Mouse (Mus musculus): ENCODE results near the gene Mettl26. TPM values are rescaled to one million over a fixed set of nuclear protein-coding genes. Genes with fewer than 3 reads are reported as not detected.

Mettl26 gene
- total and polyA plus RNA-seq, 2 experiments from 2014 or later = 64.8 to 67.3 TPM

- peaks cover 10% of the 10 kb centered on the region for H3K4me1 ChIP-seq (ENCODE audit: insufficient read depth, low read length)
- no peak for DNase-seq (ENCODE audit: low spot score)
- H3K9me3 ChIP-seq (ENCODE audit: low read length) = no peaks in the 10 kb centered on the region
- H3K36me3 ChIP-seq (ENCODE audit: insufficient read depth, low read length) = peaks cover 8% of the 10 kb centered on the region
- H3K27me3 ChIP-seq (ENCODE audit: insufficient read depth, low read length) = no peaks in the 10 kb centered on the region
- peak overlapping the region; percentile 73 for H3K4me3 ChIP-seq (ENCODE audit: low read depth, low read length)
- TF ChIP-seq CTCF (IDR thresholded peaks at IDR 0.05) = no peak
- peak overlapping the region; percentile 77 for H3K9ac ChIP-seq (replicated peaks; ENCODE audit: low read length, poor library complexity, severe bottlenecking)
- H3K4me2 ChIP-seq (ENCODE audit: low read depth, low read length, poor library complexity, severe bottlenecking) = peak overlapping the region; percentile 63
- WGBS = 83% methylated on average over 9 of the region's 9 CpGs
- ATAC-seq (ENCODE audit: low FRiP score) = no peak
- H3K27ac ChIP-seq (ENCODE audit: low read depth, low read length) = 0 out of 2 replicates have a peak overlapping the region, but pooled peaks have one; percentile 84
Observed at GRCm38 (mm10) chr17:25918037-25918750, 43.3 kb downstream of the Mettl26 start.

- WGBS = under 1% methylated on average over 55 of the region's 78 CpGs
- H3K9me3 ChIP-seq (ENCODE audit: low read length) = no peaks in the 10 kb centered on the region
- TF ChIP-seq CTCF (IDR thresholded peaks at IDR 0.05) = no peak
- H3K4me2 ChIP-seq (ENCODE audit: low read depth, low read length, poor library complexity, severe bottlenecking) = peak within 1 kb of the TSS; percentile 63
- H3K27me3 ChIP-seq (ENCODE audit: insufficient read depth, low read length) = no peaks in the 10 kb centered on the region
- ATAC-seq (ENCODE audit: low FRiP score) (peak; percentile 12; the same call in 1 of the 2 replicates), DNase-seq (ENCODE audit: low spot score) (peak; percentile 28)
- peak within 1 kb of the TSS; percentile 86 for H3K27ac ChIP-seq (ENCODE audit: low read depth, low read length)
- H3K4me1 ChIP-seq (ENCODE audit: insufficient read depth, low read length) = peaks cover 10% of the 10 kb centered on the region
- peak within 1 kb of the TSS; percentile 73 for H3K4me3 ChIP-seq (ENCODE audit: low read depth, low read length)
- H3K9ac ChIP-seq (replicated peaks; ENCODE audit: low read length, poor library complexity, severe bottlenecking) = peak within 1 kb of the TSS; percentile 77
- peaks cover 8% of the 10 kb centered on the region for H3K36me3 ChIP-seq (ENCODE audit: insufficient read depth, low read length)
Observed at GRCm38 (mm10) chr17:25919144-25919785, 44.4 kb downstream of the Mettl26 start, which contains the start of gene Rab40c. Gene Rab40c (minus strand): TSS chr17:25919727.

GRCm38 (mm10) chr17:25919786-25920642 lies 45.1 kb downstream of the Mettl26 start:
- DNase-seq (ENCODE audit: low spot score) (peak; percentile 100), ATAC-seq (ENCODE audit: low FRiP score) (peak; percentile 98)
- H3K27me3 ChIP-seq (ENCODE audit: insufficient read depth, low read length) = no peaks in the 10 kb centered on the region
- 0% methylated on average over 34 of the region's 40 CpGs for WGBS
- peak overlapping the region; percentile 86 for H3K27ac ChIP-seq (ENCODE audit: low read depth, low read length)
- peaks cover 8% of the 10 kb centered on the region for H3K36me3 ChIP-seq (ENCODE audit: insufficient read depth, low read length)
- peak overlapping the region; percentile 50 for H3K9ac ChIP-seq (replicated peaks; ENCODE audit: low read length, poor library complexity, severe bottlenecking)
- peaks cover 10% of the 10 kb centered on the region for H3K4me1 ChIP-seq (ENCODE audit: insufficient read depth, low read length)
- TF ChIP-seq CTCF (IDR thresholded peaks at IDR 0.05) = peak; percentile 30; the same call in 1 of the 2 replicates
- H3K4me2 ChIP-seq (ENCODE audit: low read depth, low read length, poor library complexity, severe bottlenecking) = peak overlapping the region; percentile 63
- H3K9me3 ChIP-seq (ENCODE audit: low read length) = no peaks in the 10 kb centered on the region
- peak overlapping the region; percentile 73 for H3K4me3 ChIP-seq (ENCODE audit: low read depth, low read length)

- no peak overlapping the region for H3K9ac ChIP-seq (replicated peaks; ENCODE audit: low read length, poor library complexity, severe bottlenecking)
- no peak overlapping the region for H3K27ac ChIP-seq (ENCODE audit: low read depth, low read length)
- TF ChIP-seq CTCF (IDR thresholded peaks at IDR 0.05) = no peak
- peaks cover 10% of the 10 kb centered on the region for H3K4me1 ChIP-seq (ENCODE audit: insufficient read depth, low read length)
- peak; percentile 12 for DNase-seq (ENCODE audit: low spot score)
- H3K27me3 ChIP-seq (ENCODE audit: insufficient read depth, low read length) = no peaks in the 10 kb centered on the region
- H3K4me2 ChIP-seq (ENCODE audit: low read depth, low read length, poor library complexity, severe bottlenecking) = no peak overlapping the region
- peaks cover 11% of the 10 kb centered on the region for H3K36me3 ChIP-seq (ENCODE audit: insufficient read depth, low read length)
- ATAC-seq (ENCODE audit: low FRiP score) = no peak
- no peaks in the 10 kb centered on the region for H3K9me3 ChIP-seq (ENCODE audit: low read length)
- 80% methylated on average over 5 of the region's 5 CpGs for whole genome bisulfite sequencing
- no peak overlapping the region for H3K4me3 ChIP-seq (ENCODE audit: low read depth, low read length)
Observed at GRCm38 (mm10) chr17:25922120-25922519, 47.2 kb downstream of the Mettl26 start.

GRCm38 (mm10) chr17:25925348-25925747 lies 50.5 kb downstream of the Mettl26 start:
- Histone ChIP-seq H3K9ac (replicated peaks; ENCODE audit: low read length, poor library complexity, severe bottlenecking) (no peak overlapping the region), H3K4me2 (ENCODE audit: low read depth, low read length, poor library complexity, severe bottlenecking) (no peak overlapping the region), H3K4me1 (ENCODE audit: insufficient read depth, low read length) (no peaks in the 10 kb centered on the region), H3K27me3 (ENCODE audit: insufficient read depth, low read length) (no peaks in the 10 kb centered on the region), H3K9me3 (ENCODE audit: low read length) (no peaks in the 10 kb centered on the region), H3K4me3 (ENCODE audit: low read depth, low read length) (no peak overlapping the region), H3K36me3 (ENCODE audit: insufficient read depth, low read length) (peaks cover 27% of the 10 kb centered on the region), H3K27ac (ENCODE audit: low read depth, low read length) (no peak overlapping the region)
- ATAC-seq (ENCODE audit: low FRiP score) (no peak), DNase-seq (ENCODE audit: low spot score) (peak; percentile 44)
- no peak for TF ChIP-seq CTCF (IDR thresholded peaks at IDR 0.05)
- 74% methylated on average over 2 of the region's 2 CpGs for WGBS

Small RNA genes lying within 50 kb of the gene (microRNA-seq; reads per million reads assigned to microRNA genes)
- 1.0 reads per million for gene Mir3082 (ENCODE audit: borderline number of aligned reads)

Other genes starting within 250 kb of the Mettl26 start
Only the 30 nearest of the 31 such genes appear.
- 34.4 and 42.2 TPM in 2 replicates for gene Gng13, start 157.9 kb upstream of the Mettl26 start, total RNA-seq (2014; rRNA removed)
- gene Gng13, start 157.9 kb upstream of the Mettl26 start, polyA plus RNA-seq (2015; fragmentation: Nextera tagmentation; extraction: Ambion mirVana) = 21.0 and 25.8 TPM in 2 replicates
- gene Chtf18, start 147.7 kb upstream of the Mettl26 start, total RNA-seq (2014; rRNA removed) = 3.4 and 5.8 TPM in 2 replicates
- 2.2 and 2.5 TPM in 2 replicates for gene Chtf18, start 147.7 kb upstream of the Mettl26 start, polyA plus RNA-seq (2015; fragmentation: Nextera tagmentation; extraction: Ambion mirVana)
- 8.0 and 10.5 TPM in 2 replicates for gene Rpusd1, start 147.4 kb upstream of the Mettl26 start, total RNA-seq (2014; rRNA removed)
- gene Rpusd1, start 147.4 kb upstream of the Mettl26 start, polyA plus RNA-seq (2015; fragmentation: Nextera tagmentation; extraction: Ambion mirVana) = 26.7 and 33.3 TPM in 2 replicates
- gene Mslnl, start 139.0 kb upstream of the Mettl26 start, total RNA-seq (2014; rRNA removed) = not detected in 2 replicates
- not detected in 2 replicates for gene Mslnl, start 139.0 kb upstream of the Mettl26 start, polyA plus RNA-seq (2015; fragmentation: Nextera tagmentation; extraction: Ambion mirVana)
- gene Msln, start 120.7 kb upstream of the Mettl26 start, total RNA-seq (2014; rRNA removed) = 0.52 and 1.6 TPM in 2 replicates
- gene Msln, start 120.7 kb upstream of the Mettl26 start, polyA plus RNA-seq (2015; fragmentation: Nextera tagmentation; extraction: Ambion mirVana) = 2.2 and 3.6 TPM in 2 replicates
- gene Narfl, start 101.3 kb upstream of the Mettl26 start, total RNA-seq (2014; rRNA removed) = 25.2 and 27.3 TPM in 2 replicates
- 25.1 and 27.2 TPM in 2 replicates for gene Narfl, start 101.3 kb upstream of the Mettl26 start, polyA plus RNA-seq (2015; fragmentation: Nextera tagmentation; extraction: Ambion mirVana)
- gene Haghl, start 89.4 kb upstream of the Mettl26 start, total RNA-seq (2014; rRNA removed) = 149 and 156 TPM in 2 replicates
- 206 and 228 TPM in 2 replicates for gene Haghl, start 89.4 kb upstream of the Mettl26 start, polyA plus RNA-seq (2015; fragmentation: Nextera tagmentation; extraction: Ambion mirVana)
- gene Ccdc78, start 88.5 kb upstream of the Mettl26 start, total RNA-seq (2014; rRNA removed) = 0.44 TPM in 1 of 2 replicates, not detected in the other
- gene Ccdc78, start 88.5 kb upstream of the Mettl26 start, polyA plus RNA-seq (2015; fragmentation: Nextera tagmentation; extraction: Ambion mirVana) = 0.39 and 0.65 TPM in 2 replicates
- 65.8 and 74.2 TPM in 2 replicates for gene Fam173a, start 82.2 kb upstream of the Mettl26 start, total RNA-seq (2014; rRNA removed)
- gene Fam173a, start 82.2 kb upstream of the Mettl26 start, polyA plus RNA-seq (2015; fragmentation: Nextera tagmentation; extraction: Ambion mirVana) = 106 and 116 TPM in 2 replicates
- not detected in 2 replicates for gene AC134908.4, start 79.4 kb upstream of the Mettl26 start, total RNA-seq (2014; rRNA removed)
- gene AC134908.4, start 79.4 kb upstream of the Mettl26 start, polyA plus RNA-seq (2015; fragmentation: Nextera tagmentation; extraction: Ambion mirVana) = 0.89 TPM in 1 of 2 replicates, not detected in the other
- gene Metrn, start 77.9 kb upstream of the Mettl26 start, total RNA-seq (2014; rRNA removed) = 155 and 236 TPM in 2 replicates
- gene Metrn, start 77.9 kb upstream of the Mettl26 start, polyA plus RNA-seq (2015; fragmentation: Nextera tagmentation; extraction: Ambion mirVana) = 50.0 and 54.3 TPM in 2 replicates
- 140 and 154 TPM in 2 replicates for gene Fbxl16, start 66.0 kb upstream of the Mettl26 start, total RNA-seq (2014; rRNA removed)
- gene Fbxl16, start 66.0 kb upstream of the Mettl26 start, polyA plus RNA-seq (2015; fragmentation: Nextera tagmentation; extraction: Ambion mirVana) = 43.1 and 51.7 TPM in 2 replicates
- 33.4 and 37.6 TPM in 2 replicates for gene Wdr24, start 51.4 kb upstream of the Mettl26 start, total RNA-seq (2014; rRNA removed)
- 24.7 and 27.3 TPM in 2 replicates for gene Wdr24, start 51.4 kb upstream of the Mettl26 start, polyA plus RNA-seq (2015; fragmentation: Nextera tagmentation; extraction: Ambion mirVana)
- gene Jmjd8, start 46.2 kb upstream of the Mettl26 start, total RNA-seq (2014; rRNA removed) = 39.1 and 46.2 TPM in 2 replicates
- 43.8 and 45.9 TPM in 2 replicates for gene Jmjd8, start 46.2 kb upstream of the Mettl26 start, polyA plus RNA-seq (2015; fragmentation: Nextera tagmentation; extraction: Ambion mirVana)
- 237 and 248 TPM in 2 replicates for gene Stub1, start 41.7 kb upstream of the Mettl26 start, total RNA-seq (2014; rRNA removed)
- gene Stub1, start 41.7 kb upstream of the Mettl26 start, polyA plus RNA-seq (2015; fragmentation: Nextera tagmentation; extraction: Ambion mirVana) = 374 and 397 TPM in 2 replicates
- 95.2 and 168 TPM in 2 replicates for gene Rhbdl1, start 37.8 kb upstream of the Mettl26 start, total RNA-seq (2014; rRNA removed)
- 97.0 and 110 TPM in 2 replicates for gene Rhbdl1, start 37.8 kb upstream of the Mettl26 start, polyA plus RNA-seq (2015; fragmentation: Nextera tagmentation; extraction: Ambion mirVana)
- 25.8 and 34.3 TPM in 2 replicates for gene Gm20683, start 33.3 kb upstream of the Mettl26 start, total RNA-seq (2014; rRNA removed)
- 11.9 and 14.2 TPM in 2 replicates for gene Gm20683, start 33.3 kb upstream of the Mettl26 start, polyA plus RNA-seq (2015; fragmentation: Nextera tagmentation; extraction: Ambion mirVana)
- gene Rhot2, start 30.2 kb upstream of the Mettl26 start, total RNA-seq (2014; rRNA removed) = 49.2 and 70.1 TPM in 2 replicates
- 15.4 and 16.2 TPM in 2 replicates for gene Rhot2, start 30.2 kb upstream of the Mettl26 start, polyA plus RNA-seq (2015; fragmentation: Nextera tagmentation; extraction: Ambion mirVana)
- 36.2 and 44.3 TPM in 2 replicates for gene Wdr90, start 13.6 kb upstream of the Mettl26 start, total RNA-seq (2014; rRNA removed)
- gene Wdr90, start 13.6 kb upstream of the Mettl26 start, polyA plus RNA-seq (2015; fragmentation: Nextera tagmentation; extraction: Ambion mirVana) = 14.2 and 15.0 TPM in 2 replicates
- gene Mcrip2, start 6.3 kb upstream of the Mettl26 start, total RNA-seq (2014; rRNA removed) = 14.6 and 29.9 TPM in 2 replicates
- 39.5 and 45.5 TPM in 2 replicates for gene Mcrip2, start 6.3 kb upstream of the Mettl26 start, polyA plus RNA-seq (2015; fragmentation: Nextera tagmentation; extraction: Ambion mirVana)
- gene Wfikkn1, start 5.8 kb downstream of the Mettl26 start, total RNA-seq (2014; rRNA removed) = 0.77 and 1.7 TPM in 2 replicates
- gene Wfikkn1, start 5.8 kb downstream of the Mettl26 start, polyA plus RNA-seq (2015; fragmentation: Nextera tagmentation; extraction: Ambion mirVana) = 0.42 and 0.56 TPM in 2 replicates
- gene Rab40c, start 44.7 kb downstream of the Mettl26 start, total RNA-seq (2014; rRNA removed) = 42.1 and 43.0 TPM in 2 replicates
- gene Rab40c, start 44.7 kb downstream of the Mettl26 start, polyA plus RNA-seq (2015; fragmentation: Nextera tagmentation; extraction: Ambion mirVana) = 36.2 and 38.9 TPM in 2 replicates
- 73.6 and 111 TPM in 2 replicates for gene Pigq, start 69.9 kb downstream of the Mettl26 start, total RNA-seq (2014; rRNA removed)
- 75.4 and 79.7 TPM in 2 replicates for gene Pigq, start 69.9 kb downstream of the Mettl26 start, polyA plus RNA-seq (2015; fragmentation: Nextera tagmentation; extraction: Ambion mirVana)
- 0.47 and 0.60 TPM in 2 replicates for gene Nhlrc4, start 69.9 kb downstream of the Mettl26 start, total RNA-seq (2014; rRNA removed)
- 0.35 and 0.91 TPM in 2 replicates for gene Nhlrc4, start 69.9 kb downstream of the Mettl26 start, polyA plus RNA-seq (2015; fragmentation: Nextera tagmentation; extraction: Ambion mirVana)
- 2.9 and 4.1 TPM in 2 replicates for gene A930017K11Rik, start 77.5 kb downstream of the Mettl26 start, total RNA-seq (2014; rRNA removed)
- gene A930017K11Rik, start 77.5 kb downstream of the Mettl26 start, polyA plus RNA-seq (2015; fragmentation: Nextera tagmentation; extraction: Ambion mirVana) = 3.2 and 3.7 TPM in 2 replicates
- 29.7 and 36.8 TPM in 2 replicates for gene Capn15, start 110.7 kb downstream of the Mettl26 start, total RNA-seq (2014; rRNA removed)
- 14.7 and 20.1 TPM in 2 replicates for gene Capn15, start 110.7 kb downstream of the Mettl26 start, polyA plus RNA-seq (2015; fragmentation: Nextera tagmentation; extraction: Ambion mirVana)
- 34.7 and 35.7 TPM in 2 replicates for gene Rab11fip3, start 194.5 kb downstream of the Mettl26 start, total RNA-seq (2014; rRNA removed)
- gene Rab11fip3, start 194.5 kb downstream of the Mettl26 start, polyA plus RNA-seq (2015; fragmentation: Nextera tagmentation; extraction: Ambion mirVana) = 14.8 and 18.3 TPM in 2 replicates
- 38.0 and 41.1 TPM in 2 replicates for gene Decr2, start 215.3 kb downstream of the Mettl26 start, total RNA-seq (2014; rRNA removed)
- gene Decr2, start 215.3 kb downstream of the Mettl26 start, polyA plus RNA-seq (2015; fragmentation: Nextera tagmentation; extraction: Ambion mirVana) = 42.3 and 44.4 TPM in 2 replicates
- gene Nme4, start 220.5 kb downstream of the Mettl26 start, total RNA-seq (2014; rRNA removed) = 6.4 and 7.7 TPM in 2 replicates
- gene Nme4, start 220.5 kb downstream of the Mettl26 start, polyA plus RNA-seq (2015; fragmentation: Nextera tagmentation; extraction: Ambion mirVana) = 9.2 and 10.2 TPM in 2 replicates
- gene Tmem8, start 238.2 kb downstream of the Mettl26 start, total RNA-seq (2014; rRNA removed) = 9.0 and 9.5 TPM in 2 replicates
- gene Tmem8, start 238.2 kb downstream of the Mettl26 start, polyA plus RNA-seq (2015; fragmentation: Nextera tagmentation; extraction: Ambion mirVana) = 3.5 TPM in 2 replicates

All from midbrain, postnatal 0 days (tissue).